Mouse (Mus musculus) cerebellum, postnatal 14 days (tissue): ENCODE measurements at regions not wholly inside any gene's neighbourhood (a gene's known extent, or its start where the extent isn't known, plus 50 kb on each side); places are given as distances from the start of the nearest gene placed in this dataset.
"Not testable (repeated sequence)": the region's sequence is repeated elsewhere in the genome, so short reads cannot be mapped to it uniquely, and the experiment has no call there.

ENCODE experiments used
- DNase-seq, 2 experiments: peaks; one replicate each; pipeline ENCODE4 v3.0.0; 2021; ENCODE audit warnings: mixed read lengths in 2 of 2

GRCm38 (mm10) chr10:86636953-86637376 is 68.3 kb downstream of the Hsp90b1 start:
- peak; percentile 86 to 87 for DNase-seq

- DNase-seq: not testable (repeated sequence)
Measured at GRCm38 (mm10) chr10:86636515-86636914, 68.8 kb downstream of the Hsp90b1 start.

- DNase-seq: not testable (repeated sequence)
Measured at GRCm38 (mm10) chr10:86626734-86627133, 78.6 kb downstream of the Hsp90b1 start.

GRCm38 (mm10) chr10:86617958-86618664 is 87.2 kb downstream of the Hsp90b1 start:
- not testable (repeated sequence) for DNase-seq

GRCm38 (mm10) chr10:86612341-86612740 is 93.0 kb downstream of the Hsp90b1 start:
- not testable (repeated sequence) for DNase-seq

- DNase-seq: peak in 1 of 2 experiments; percentile 3
Measured at GRCm38 (mm10) chr10:86610027-86610426, 95.3 kb downstream of the Hsp90b1 start.

- DNase-seq: peak; percentile 4 to 15
Measured at GRCm38 (mm10) chr10:86600843-86601242, 102.1 kb upstream of the Syn3 start.

GRCm38 (mm10) chr10:86599991-86600390 is 101.3 kb upstream of the Syn3 start:
- DNase-seq: not testable (repeated sequence)

- DNase-seq: not testable (repeated sequence)
Measured at GRCm38 (mm10) chr10:86590211-86590610, 91.5 kb upstream of the Syn3 start.

- DNase-seq: not testable (repeated sequence)
Measured at GRCm38 (mm10) chr10:86566875-86567274, 68.2 kb upstream of the Syn3 start.

- peak; percentile 12 to 30 for DNase-seq
Measured at GRCm38 (mm10) chr10:86555843-86556242, 57.1 kb upstream of the Syn3 start.
